Mouse (Mus musculus): ENCODE data around the gene Det1. TPM values are rescaled to one million over a fixed set of nuclear protein-coding genes. Genes with fewer than 3 reads are reported as not detected.
A peak's percentile ranks its signal among the peaks of the same experiment; 100 is the strongest.

Det1 gene
- total RNA-seq, 2 experiments from 2014 or later, result 9.0 TPM

DNA sequence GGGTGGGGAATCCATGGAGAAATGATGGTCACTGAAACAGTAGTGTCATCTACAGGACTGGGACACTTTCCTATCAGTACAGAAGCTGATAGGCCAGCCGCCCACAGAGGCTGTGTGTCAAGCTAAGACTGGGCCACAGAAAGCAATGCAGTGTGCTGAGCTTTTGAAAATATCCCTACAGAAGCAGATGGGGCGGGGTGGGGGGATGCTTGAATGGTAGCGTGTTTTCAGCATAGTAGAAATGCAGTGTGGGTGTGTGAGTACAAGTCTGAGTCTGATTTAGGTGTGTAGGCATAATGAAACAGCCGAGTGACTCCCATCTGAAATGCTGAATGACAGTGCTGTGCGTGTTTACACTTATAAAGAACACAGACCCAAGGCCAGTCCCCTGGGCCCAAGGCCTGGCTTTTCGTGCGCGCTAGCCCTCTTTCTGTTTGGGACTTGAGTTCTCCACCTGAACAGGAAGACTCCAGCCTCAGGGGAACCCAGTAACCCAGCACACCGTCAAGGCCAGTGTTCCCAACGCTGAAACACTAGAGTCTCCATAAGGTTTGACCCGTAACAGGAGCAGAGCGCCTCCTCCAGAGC is 59.2 kb downstream of the Det1 start:
- no peak for DNase-seq (ENCODE audit: low spot score in 2 of 2)

DNA sequence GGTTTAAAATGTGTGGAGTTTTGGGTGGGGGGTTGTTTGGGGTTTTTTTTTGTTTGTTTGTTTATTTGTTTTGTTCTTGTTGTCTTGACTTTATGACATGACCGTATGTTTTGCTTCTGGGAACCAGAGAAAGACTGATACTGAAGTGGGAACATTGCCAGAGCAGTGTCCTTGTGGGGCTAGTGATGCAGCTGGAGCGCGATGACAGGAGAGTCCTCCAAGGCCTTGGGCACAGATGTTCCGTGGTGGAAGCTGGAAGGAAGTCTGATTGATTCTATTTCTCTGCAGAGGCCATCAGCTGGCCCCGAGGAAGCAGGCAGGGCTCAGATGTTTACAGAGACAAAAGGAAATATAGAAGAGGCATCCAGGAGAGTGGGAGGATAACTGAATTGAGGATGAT is 61.2 kb downstream of the Det1 start:
- no peak for DNase-seq (ENCODE audit: low spot score in 2 of 2)

DNA sequence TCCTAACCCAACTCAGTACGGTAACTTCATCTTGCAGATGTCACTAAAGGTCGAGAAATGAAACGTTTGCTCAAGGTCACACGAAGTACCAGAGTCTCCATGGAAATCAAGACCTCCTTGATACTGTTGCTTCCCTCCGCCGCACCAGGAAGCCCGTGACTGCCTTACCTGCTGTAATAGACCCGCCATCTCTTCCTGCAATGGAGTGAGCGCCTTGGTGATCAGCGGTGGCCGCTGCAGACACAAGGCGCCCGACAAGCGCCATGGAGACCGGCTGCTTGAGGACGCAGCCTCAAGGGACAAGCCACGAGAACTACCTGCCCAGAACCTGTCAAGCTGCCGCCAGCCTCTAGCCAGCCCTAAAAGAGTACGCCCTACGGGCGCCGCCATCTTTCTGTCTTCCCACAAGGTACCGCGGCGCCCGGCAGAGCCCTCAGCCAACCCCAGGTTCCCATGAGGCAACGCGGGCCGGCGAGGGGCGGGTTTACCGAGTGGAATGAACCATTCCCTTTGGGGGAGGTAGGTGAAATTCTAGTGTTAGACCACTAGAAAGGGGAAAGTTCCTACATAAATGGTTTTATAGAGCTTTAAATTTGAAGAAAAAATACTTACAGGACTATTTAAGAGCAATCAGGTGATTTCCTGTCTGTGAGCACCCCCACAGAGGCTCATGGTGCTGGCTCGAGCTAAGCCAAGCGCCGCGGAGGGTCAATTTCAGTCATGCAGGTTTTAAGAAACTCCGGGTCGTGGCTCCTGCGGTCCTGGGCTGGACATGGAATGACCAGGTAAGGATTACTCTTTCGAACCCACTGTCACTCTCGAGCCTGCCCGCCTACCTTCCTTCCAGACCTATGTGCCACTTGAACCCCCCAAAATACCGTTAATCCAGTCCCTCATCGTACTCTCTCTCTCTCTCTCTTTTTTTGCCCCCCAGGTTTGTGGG is 64.2 kb downstream of the Det1 start, which contains the start of the genes Mrps11 and Mrpl46:
Gene Mrps11 (plus strand): TSS at position 481 of the 943 bp plus-strand sequence.
Gene Mrpl46 (minus strand): TSS at position 893 of the 943 bp plus-strand sequence.
- DNase-seq (ENCODE audit: low spot score in 2 of 2), result peak; percentile 78 to 88

DNA sequence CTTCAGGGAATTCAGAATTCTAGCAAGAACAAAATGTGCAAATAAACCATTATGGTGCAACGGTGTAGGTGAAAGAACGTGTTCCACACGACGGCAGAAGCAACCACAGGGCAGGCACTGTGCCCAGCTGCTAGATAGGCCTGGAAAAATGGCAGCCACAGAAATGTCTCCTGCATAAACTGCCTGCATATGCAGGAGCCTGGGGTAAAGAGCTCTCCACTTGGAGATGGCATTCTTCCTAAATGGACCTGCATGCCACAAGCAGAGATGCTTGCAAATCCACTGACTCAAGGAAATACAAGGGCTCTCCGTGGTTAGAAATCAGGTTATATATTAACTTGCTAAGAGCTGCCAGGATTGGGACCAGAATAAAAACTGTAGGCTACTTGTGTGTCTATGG is 68.3 kb downstream of the Det1 start:
- DNase-seq (ENCODE audit: low spot score in 2 of 2), result no peak

Small RNA genes lying within 50 kb of the gene (microRNA-seq; reads per million reads assigned to microRNA genes)
- gene Mir7-2, result 0.85 reads per million

Other genes with a start within 250 kb of the Det1 start
- 1 to 10 TPM; 6.0 to 7.6 TPM for gene Ntrk3, start 109.3 kb downstream of the Det1 start, total RNA-seq (2021)
- gene Mrps11, start 64.1 kb downstream of the Det1 start, total RNA-seq (2021), result 10 to 100 TPM; 29.7 to 32.6 TPM
- gene Mrpl46, start 63.7 kb downstream of the Det1 start, total RNA-seq (2021), result 10 to 100 TPM; 35.7 to 35.9 TPM
- 10 to 100 TPM; 20.5 to 20.6 TPM for gene Aen, start 48.6 kb upstream of the Det1 start, total RNA-seq (2021)
- 1 to 10 TPM in 1 of 2 experiments, under 1 TPM in 1; 0.47 to 1.4 TPM for gene Isg20, start 66.2 kb upstream of the Det1 start, total RNA-seq (2021)
- gene Acan, start 206.2 kb upstream of the Det1 start, total RNA-seq (2021), result 1 to 10 TPM; 6.7 to 7.9 TPM

All from gastrocnemius, postnatal 4 days (tissue).